Mouse (Mus musculus) adrenal gland, adult 8-10 months (tissue): ENCODE measurements around the gene Gfod2. TPM values are rescaled to one million over a fixed set of nuclear protein-coding genes. Genes with fewer than 3 reads are reported as not detected.

Experiments used
- total RNA-seq, 4 experiments: library from RNA; stranded (reverse); gene quantifications; 2 replicates each; pipeline ENCODE4 v1.2.4; 2022

Gene Gfod2
- total RNA-seq, 4 experiments from 2014 or later = 8.9 to 10.9 (median 10.0) TPM

Other genes starting within 250 kb of the Gfod2 start
- gene Hsd11b2, start 239.9 kb downstream of the Gfod2 start, total RNA-seq = under 1 TPM; 0.56 to 0.98 (median 0.82) TPM
- gene Atp6v0d1, start 192.6 kb downstream of the Gfod2 start, total RNA-seq = 100 to 1,000 TPM; 113 to 135 (median 122) TPM
- gene Ripor1, start 153.4 kb downstream of the Gfod2 start, total RNA-seq = 10 to 100 TPM; 28.1 to 47.9 (median 37.8) TPM
- gene Ctcf, start 122.1 kb downstream of the Gfod2 start, total RNA-seq = 10 to 100 TPM; 61.2 to 79.1 (median 67.7) TPM
- 10 to 100 TPM in 1 of 4 experiments, 1 to 10 TPM in 2, under 1 TPM in 1; 0.97 to 11.6 (median 4.2) TPM for gene Agrp, start 121.3 kb downstream of the Gfod2 start, total RNA-seq
- gene Carmil2, start 72.4 kb downstream of the Gfod2 start, total RNA-seq = 1 to 10 TPM; 2.1 to 3.9 (median 3.1) TPM
- 10 to 100 TPM; 22.3 to 37.1 (median 29.5) TPM for gene Acd, start 57.6 kb downstream of the Gfod2 start, total RNA-seq
- 10 to 100 TPM; 10.7 to 14.2 (median 12.8) TPM for gene Pard6a, start 57.5 kb downstream of the Gfod2 start, total RNA-seq
- gene 4933405L10Rik, start 51.0 kb downstream of the Gfod2 start, total RNA-seq = not detected
- 1 to 10 TPM; 4.6 to 8.1 (median 5.8) TPM for gene Enkd1, start 50.5 kb downstream of the Gfod2 start, total RNA-seq
- gene Ranbp10, start 68.7 kb upstream of the Gfod2 start, total RNA-seq = 10 to 100 TPM; 25.7 to 30.1 (median 27.3) TPM
- not detected for gene Tsnaxip1, start 69.1 kb upstream of the Gfod2 start, total RNA-seq
- gene Cenpt, start 94.6 kb upstream of the Gfod2 start, total RNA-seq = 1 to 10 TPM; 6.2 to 9.7 (median 7.3) TPM
- gene Thap11, start 96.5 kb upstream of the Gfod2 start, total RNA-seq = 10 to 100 TPM; 38.2 to 45.1 (median 43.6) TPM
- gene Nutf2, start 101.9 kb upstream of the Gfod2 start, total RNA-seq = 10 to 100 TPM; 28.5 to 37.2 (median 29.0) TPM
- 10 to 100 TPM; 34.1 to 61.1 (median 46.6) TPM for gene Edc4, start 122.2 kb upstream of the Gfod2 start, total RNA-seq
- 1 to 10 TPM in 3 of 4 experiments, under 1 TPM in 1; 0.75 to 2.3 (median 1.7) TPM for gene Nrn1l, start 134.9 kb upstream of the Gfod2 start, total RNA-seq
- gene Pskh1, start 141.8 kb upstream of the Gfod2 start, total RNA-seq = 10 to 100 TPM; 34.1 to 36.1 (median 34.9) TPM
- 1 to 10 TPM in 1 of 4 experiments, under 1 TPM in 2, not detected in 1; 0.78 to 1.8 (median 0.86) TPM for gene Ctrl, start 175.2 kb upstream of the Gfod2 start, total RNA-seq
- gene Psmb10, start 179.8 kb upstream of the Gfod2 start, total RNA-seq = 100 to 1,000 TPM in 1 of 4 experiments, 10 to 100 TPM in 3; 66.8 to 110 (median 68.4) TPM
- 1 to 10 TPM; 1.1 to 3.1 (median 2.2) TPM for gene Lcat, start 184.7 kb upstream of the Gfod2 start, total RNA-seq
- 10 to 100 TPM; 46.2 to 86.2 (median 68.3) TPM for gene Slc12a4, start 207.4 kb upstream of the Gfod2 start, total RNA-seq
- not detected for gene Dpep3, start 220.8 kb upstream of the Gfod2 start, total RNA-seq
- 10 to 100 TPM; 16.1 to 26.6 (median 22.3) TPM for gene Dus2, start 232.7 kb upstream of the Gfod2 start, total RNA-seq
- not detected for gene Dpep2nb, start 247.3 kb upstream of the Gfod2 start, total RNA-seq